ENCODE assay signal across 23 mouse cellular contexts in the genomic region with DNA sequence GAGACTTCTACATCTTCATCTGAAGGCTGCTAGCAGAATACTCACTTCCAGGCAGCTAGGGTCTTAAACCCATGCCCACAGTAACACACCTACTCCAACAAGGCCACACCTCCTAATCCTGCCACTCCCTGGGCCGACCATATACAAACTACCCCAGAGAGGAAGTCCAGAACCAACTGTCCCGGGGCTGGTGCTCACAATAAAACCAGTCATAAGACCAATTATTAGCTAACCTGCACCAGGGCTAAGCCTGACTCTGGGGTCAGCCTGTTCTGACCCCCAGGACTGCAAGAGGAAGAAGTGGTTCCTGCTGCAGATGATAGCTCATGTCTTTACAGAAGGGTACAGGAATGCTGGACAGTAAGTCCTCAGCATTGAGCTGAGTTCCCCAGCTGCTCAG. TPM values are rescaled to one million over a fixed set of nuclear protein-coding genes. Genes with fewer than 3 reads are reported as not detected.
DNase-seq lines count a peak whose midpoint lies in the region; ATAC-seq and TF ChIP-seq lines count a peak whose summit lies in the region.
"Had no signal": no experiment of that assay in that cellular context is flagged by ENCODE, and none has a peak within 500 bp of the region (broad histone marks: within the 10 kb centered on the region; RNA-seq: fewer than 3 reads in every experiment).

No protein-coding gene starts in this region.

- WGBS in lung, postnatal 0 days = 38% methylated on average over 2 of the region's 2 CpGs
- WGBS in liver, embryonic 15.5 days (ENCODE audit: insufficient replicate concordance) = 28% methylated on average over 2 of the region's 2 CpGs

- no peak overlapping the region for H3K27ac ChIP-seq in lung, postnatal 0 days (ENCODE audit: low read length)
- peak overlapping the region; percentile 7; the same call in 1 of the 2 replicates for H3K27ac ChIP-seq in liver, embryonic 15.5 days (replicated peaks)
- H3K27ac ChIP-seq: embryonic facial prominence, embryonic 13.5 days; forebrain, embryonic 12.5 days; heart, embryonic 15.5 days; lung, embryonic 15.5 days; midbrain, embryonic 12.5 days; stomach, postnatal 0 days had no signal

- no peaks in the 10 kb centered on the region for H3K9me3 ChIP-seq in lung, postnatal 0 days (ENCODE audit: low read length)
- no peaks in the 10 kb centered on the region for H3K9me3 ChIP-seq in liver, embryonic 15.5 days (replicated peaks)
- H3K9me3 ChIP-seq: embryonic facial prominence, embryonic 13.5 days; forebrain, embryonic 12.5 days; heart, embryonic 15.5 days; lung, embryonic 15.5 days; midbrain, embryonic 12.5 days had no signal

- H3K27me3 ChIP-seq in lung, postnatal 0 days (replicated peaks; ENCODE audit: insufficient read depth, low read length) = no peaks in the 10 kb centered on the region
- H3K27me3 ChIP-seq in liver, embryonic 15.5 days = no peaks in the 10 kb centered on the region
- H3K27me3 ChIP-seq: embryonic facial prominence, embryonic 13.5 days; forebrain, embryonic 12.5 days; heart, embryonic 15.5 days; lung, embryonic 15.5 days; midbrain, embryonic 12.5 days had no signal

- no peak overlapping the region for H3K9ac ChIP-seq in lung, postnatal 0 days (replicated peaks; ENCODE audit: low read depth)
- H3K9ac ChIP-seq in liver, embryonic 15.5 days = no peak overlapping the region
- H3K9ac ChIP-seq: embryonic facial prominence, embryonic 13.5 days; forebrain, embryonic 12.5 days; heart, embryonic 15.5 days; lung, embryonic 15.5 days; midbrain, embryonic 12.5 days had no signal

- no peak for TF ChIP-seq EP300 in lung, postnatal 0 days (IDR thresholded peaks at IDR 0.05)

- peaks cover 10% of the 10 kb centered on the region; the same call in 1 of the 2 replicates for H3K4me1 ChIP-seq in lung, postnatal 0 days (ENCODE audit: insufficient read depth, low read depth, low read length)
- peaks cover 42% of the 10 kb centered on the region for H3K4me1 ChIP-seq in liver, embryonic 15.5 days (replicated peaks)

- no peak for ATAC-seq in lung, postnatal 0 days
- peak; percentile 31 for ATAC-seq in common myeloid progenitor, adult 5-6 weeks (replicated peaks; ENCODE audit: low read depth, poor library complexity, severe bottlenecking)
- ATAC-seq in liver, embryonic 15.5 days (ENCODE audit: insufficient read depth) = no peak
- ATAC-seq: hindbrain, embryonic 16.5 days had no signal

- H3K4me3 ChIP-seq in lung, postnatal 0 days (ENCODE audit: low read depth, low read length) = no peak overlapping the region
- H3K4me3 ChIP-seq in liver, embryonic 15.5 days (replicated peaks) = no peak overlapping the region
- H3K4me3 ChIP-seq: embryonic facial prominence, embryonic 13.5 days; erythroblast, embryonic 14.5 days; forebrain, embryonic 12.5 days; heart, embryonic 15.5 days; lung, embryonic 15.5 days; midbrain, embryonic 12.5 days had no signal

- H3K36me3 ChIP-seq in lung, postnatal 0 days (ENCODE audit: insufficient read depth, low read length) = no peaks in the 10 kb centered on the region
- no peaks in the 10 kb centered on the region for H3K36me3 ChIP-seq in liver, embryonic 15.5 days (replicated peaks)
- H3K36me3 ChIP-seq: embryonic facial prominence, embryonic 13.5 days; forebrain, embryonic 12.5 days; heart, embryonic 15.5 days; lung, embryonic 15.5 days; midbrain, embryonic 12.5 days had no signal

- no peak for TF ChIP-seq CTCF in lung, postnatal 0 days (IDR thresholded peaks at IDR 0.05)

- DNase-seq in lung, postnatal 36 days = peak; percentile 37
- no peak for DNase-seq in lung, postnatal 0 days (ENCODE audit: low spot score)
- peak; percentile 22 for DNase-seq in yolk sac, embryonic 10.5 days (ENCODE audit: low spot score)
- no peak for DNase-seq in adrenal gland, postnatal 36 days
- no peak for DNase-seq in thymus, adult 18-20 months
- DNase-seq: adrenal gland, postnatal 10 days; cerebellum, adult 11-12 months; cerebellum, postnatal 10 days; gastrocnemius, postnatal 36 days; heart, postnatal 4 days; kidney, adult 11 months; kidney, postnatal 4 days; thymus, postnatal 14 days had no signal

- H3K4me2 ChIP-seq in lung, postnatal 0 days (replicated peaks; ENCODE audit: low read depth, low read length) = no peak overlapping the region
- no peak overlapping the region for H3K4me2 ChIP-seq in liver, embryonic 15.5 days
- H3K4me2 ChIP-seq: embryonic facial prominence, embryonic 13.5 days; forebrain, embryonic 12.5 days; heart, embryonic 15.5 days; lung, embryonic 15.5 days; midbrain, embryonic 12.5 days had no signal

RNA-seq across cellular contexts. Expression of a gene that starts 17.0 kb away (rescaled TPM):
- polyA plus RNA-seq in lung, postnatal 0 days (2015; fragmentation: Nextera tagmentation; extraction: Ambion mirVana) = 1.6 and 2.0 TPM in 2 replicates
- 104 and 126 TPM in 2 replicates for total RNA-seq in common myeloid progenitor, adult 5-6 weeks (2017)
- polyA plus RNA-seq in liver, embryonic 15.5 days (2015; fragmentation: Nextera tagmentation; extraction: Ambion mirVana) = 9.6 and 10.0 TPM in 2 replicates
- total RNA-seq in adrenal gland, postnatal 36 days (2021) = 1 to 10 TPM; 2.3 to 4.1 TPM

Comparison
In these comparisons a context has a peak if more than half of its experiments do, and no peak if none do; other contexts are left out.
1. DNase-seq: peak in lung, postnatal 36 days (single experiment) and yolk sac, embryonic 10.5 days (single experiment); none in lung, postnatal 0 days (single experiment), adrenal gland, postnatal 36 days (0 of 2) and thymus, adult 18-20 months (0 of 2).
2. RNA of a gene that starts 17.0 kb away (total RNA-seq): 104 to 126 TPM in common myeloid progenitor, adult 5-6 weeks; 2.3 to 4.1 TPM in adrenal gland, postnatal 36 days; every median in the first group is over 10 times any median in the second.